Mouse (Mus musculus) hindbrain, postnatal 0 days (tissue): Measurements from ENCODE around the gene Mospd2. TPM values are rescaled to one million over a fixed set of nuclear protein-coding genes. Genes with fewer than 3 reads are reported as not detected.

Experiments
- ATAC-seq: fragments of 200-750 bp; cut with Nextera tagmentation; 2 replicates; pipeline ENCODE4 v1.8.0; 2017; ENCODE audit warnings: mild to moderate bottlenecking, moderate TSS enrichment, moderate library complexity
- DNase-seq: peaks from one replicate; pipeline ENCODE4 v3.0.0-alpha.2; 2015; ENCODE audit warnings: low spot score
- H3K27ac ChIP-seq: fragments of 300-500 bp; sonication (generic); 2 replicates; pipeline ENCODE4 v1.5.1; 2014; ENCODE audit warnings: mild to moderate bottlenecking
- H3K27me3 ChIP-seq: fragments of 300-500 bp; sonication (generic); 2 replicates; pipeline ENCODE4 v1.6.1; 2014; ENCODE audit warnings: low read length, mixed read lengths; ENCODE audit not compliant: insufficient read depth
- H3K36me3 ChIP-seq: fragments of 300-500 bp; sonication (generic); 2 replicates; pipeline ENCODE4 v1.6.1; 2014; ENCODE audit warnings: low read length, mixed read lengths; ENCODE audit not compliant: insufficient read depth
- H3K4me1 ChIP-seq: fragments of 300-500 bp; sonication (generic); 2 replicates; pipeline ENCODE4 v1.6.1; 2014; ENCODE audit warnings: antibody characterized with exemption, low read length, mixed read lengths; ENCODE audit not compliant: insufficient read depth
- H3K4me2 ChIP-seq: fragments of 300-500 bp; sonication (generic); 2 replicates; pipeline ENCODE4 v1.6.1; 2014; ENCODE audit warnings: low read depth, mild to moderate bottlenecking, low read length, moderate library complexity, mixed read lengths
- H3K4me3 ChIP-seq: fragments of 300-500 bp; sonication (generic); 2 replicates; pipeline ENCODE4 v1.5.1; 2014; ENCODE audit warnings: low read length
- H3K9ac ChIP-seq: fragments of 300-500 bp; sonication (generic); replicated peaks from 2 replicates; pipeline ENCODE4 v1.6.1; 2014; ENCODE audit warnings: mild to moderate bottlenecking, low read length, moderate library complexity, mixed read lengths
- H3K9me3 ChIP-seq: fragments of 300-500 bp; sonication (generic); 2 replicates; pipeline ENCODE4 v1.6.1; 2016; ENCODE audit warnings: low read length, mixed read lengths
- CTCF ChIP-seq: IDR thresholded peaks from 2 replicates; pipeline ENCODE4 v1.5.1; 2016; ENCODE audit warnings: antibody characterized with exemption, control low read depth, low read depth
- WGBS: fragments of 180-500 bp; shearing (Covaris S2); extraction: QIAGEN DNeasy Blood & Tissue Kit; methylation state at CpG from one replicate; pipeline ENCODE4 v1.1.7; 2014; 5-methylcytosine and 5-hydroxymethylcytosine counted together
- polyA plus RNA-seq: library from polyadenylated mRNA; unstranded; fragments of >200 nt; fragmentation: Nextera tagmentation; extraction: Ambion mirVana; gene quantifications from 2 replicates; pipeline ENCODE4 v1.2.1, GENCODE M21; 2015
- total RNA-seq: library from RNA; depleted of rRNA; stranded (reverse); fragments of >200 nt; gene quantifications from 2 replicates; pipeline ENCODE4 v1.2.3, GENCODE M21; 2014; rRNA removed

Gene Mospd2
- total and polyA plus RNA-seq, 2 experiments from 2014 or later, result 12.8 to 18.6 TPM

- ATAC-seq (no peak), DNase-seq (no peak)
- H3K27me3 ChIP-seq, result no peaks in the 10 kb centered on the region
- TF ChIP-seq CTCF, result no peak
- H3K9ac ChIP-seq, result no peak overlapping the region
- H3K4me3 ChIP-seq, result no peak overlapping the region
- 88% methylated on average over 1 of the region's 1 CpGs for WGBS
- H3K9me3 ChIP-seq, result no peaks in the 10 kb centered on the region
- no peaks in the 10 kb centered on the region for H3K4me1 ChIP-seq
- H3K36me3 ChIP-seq, result no peaks in the 10 kb centered on the region
- no peak overlapping the region for H3K4me2 ChIP-seq
- no peak overlapping the region for H3K27ac ChIP-seq
These were observed 93.9 kb downstream of the Mospd2 start for GRCm38 (mm10) chrX:164886260-164886659.

Other genes starting within 250 kb of the Mospd2 start
- gene Fancb, start 217 bp upstream of the Mospd2 start, total RNA-seq, result 1.5 and 2.0 TPM in 2 replicates
- 1.4 and 1.9 TPM in 2 replicates for gene Fancb, start 217 bp upstream of the Mospd2 start, polyA plus RNA-seq
- not detected in 2 replicates for gene Gm17604, start 24.5 kb upstream of the Mospd2 start, total RNA-seq
- gene Gm17604, start 24.5 kb upstream of the Mospd2 start, polyA plus RNA-seq, result not detected in 2 replicates